Mouse (Mus musculus): Measurements from ENCODE around the gene Helb.
"Not testable (repeated sequence)": the region's sequence is repeated elsewhere in the genome, so short reads cannot be mapped to it uniquely, and the experiment has no call there.

Helb gene

DNA sequence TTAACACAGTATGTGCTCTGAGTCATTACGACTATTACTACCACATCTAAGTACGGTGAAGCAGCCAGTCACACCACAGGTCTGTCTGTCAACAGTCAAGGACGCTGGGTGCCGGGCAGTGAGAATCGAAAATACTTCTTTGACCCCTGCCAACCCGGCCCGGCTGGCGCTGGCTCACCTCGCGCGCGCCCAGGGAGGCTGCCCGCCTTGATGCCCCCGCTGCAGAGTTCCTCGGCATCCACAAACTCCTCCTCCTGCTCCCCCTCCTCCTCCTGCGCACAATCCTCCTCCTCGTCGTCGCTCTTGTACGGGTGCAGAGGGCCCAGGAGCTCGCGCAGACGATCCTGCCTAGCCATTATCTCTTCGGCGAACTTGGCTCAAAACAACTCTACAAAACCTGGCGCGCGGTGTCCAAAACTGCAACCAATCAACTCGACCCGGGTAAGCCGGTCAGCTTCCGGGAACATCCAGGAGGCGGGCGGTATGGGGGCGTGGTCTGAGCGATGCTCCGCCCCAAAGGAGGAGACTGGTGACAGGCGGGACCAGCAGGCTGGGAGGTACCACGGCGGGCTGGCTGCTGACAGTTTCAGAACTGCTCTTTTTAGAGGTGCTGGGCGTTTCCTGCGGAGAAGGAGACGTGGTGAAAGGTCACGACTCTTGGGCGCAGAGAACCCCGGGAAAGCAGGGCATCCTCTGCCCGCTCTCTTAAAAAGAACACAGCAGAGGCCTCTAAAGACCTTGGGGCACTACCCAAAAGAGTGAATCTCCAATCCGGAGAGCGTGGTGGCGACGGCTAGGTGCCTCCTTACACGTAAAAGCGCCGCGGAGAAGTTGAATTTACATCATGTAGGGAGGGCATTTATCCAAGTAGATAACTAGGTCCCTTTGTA is at the start of gene Helb:
Gene Helb, minus strand, starts transcription at position 481 of the 890 bp plus-strand sequence.
- DNase-seq (ENCODE audit: low spot score in 2 of 2): peak; percentile 91

DNA sequence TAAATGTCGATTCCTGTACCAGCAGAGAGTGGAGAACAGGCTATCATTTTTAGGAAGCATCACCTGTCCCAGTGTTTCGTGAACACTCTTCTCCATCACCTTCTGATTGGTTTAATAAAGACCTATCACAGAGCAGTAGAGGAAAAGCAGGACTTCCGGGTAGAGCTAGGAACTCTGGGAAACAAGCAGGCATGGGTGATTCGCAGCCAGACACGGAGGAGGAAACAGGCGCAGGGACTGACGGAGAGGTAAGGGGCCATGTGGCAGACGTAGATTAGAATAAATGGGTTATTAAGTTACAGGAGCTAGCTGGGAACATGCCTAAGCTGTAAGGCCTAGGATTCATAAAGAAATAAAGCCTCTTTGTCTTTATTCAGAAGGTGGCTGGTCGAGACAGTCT is 47.7 kb upstream of the Helb start:
- no peak for DNase-seq (ENCODE audit: low spot score in 2 of 2)

DNA sequence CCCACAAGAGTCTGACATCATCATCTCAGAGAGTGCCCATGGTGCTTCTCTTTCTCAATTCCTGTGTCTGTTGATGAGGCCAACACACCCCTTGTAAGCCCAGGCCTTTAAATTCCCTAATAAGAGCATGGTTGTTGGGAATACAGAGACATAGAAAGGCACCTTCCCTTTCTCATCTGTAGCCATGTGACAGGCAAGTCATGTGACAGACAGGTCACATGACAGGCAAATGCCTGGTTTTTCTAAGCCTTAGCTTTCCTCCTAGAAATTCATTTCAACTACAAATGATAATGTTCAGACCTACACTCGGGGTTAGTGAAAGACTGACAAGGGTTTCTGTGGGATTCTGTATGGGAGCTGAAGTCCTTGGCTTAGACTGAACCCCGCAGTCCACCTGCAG is 41.1 kb upstream of the Helb start:
- no peak for DNase-seq (ENCODE audit: low spot score in 2 of 2)

DNA sequence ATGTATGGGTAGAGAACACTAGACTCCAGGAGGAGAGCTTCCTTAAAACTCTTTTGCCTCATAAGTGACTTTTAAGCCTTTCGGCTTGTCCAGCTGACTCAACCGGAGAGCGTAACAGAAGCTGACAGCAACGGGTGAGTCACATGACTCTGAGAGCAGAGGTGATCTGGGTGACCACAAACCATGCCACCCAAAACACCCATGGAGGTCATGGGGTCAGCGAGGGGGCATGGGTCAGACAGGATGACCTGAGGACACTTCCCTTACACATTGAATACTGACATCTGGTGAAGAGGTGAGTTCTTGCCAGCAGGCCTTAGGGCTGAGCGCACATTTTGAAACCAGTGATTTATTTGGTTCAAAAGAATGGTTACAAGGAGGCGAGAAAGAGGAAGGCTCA is 38.9 kb upstream of the Helb start:
- DNase-seq (ENCODE audit: low spot score in 2 of 2): no peak

DNA sequence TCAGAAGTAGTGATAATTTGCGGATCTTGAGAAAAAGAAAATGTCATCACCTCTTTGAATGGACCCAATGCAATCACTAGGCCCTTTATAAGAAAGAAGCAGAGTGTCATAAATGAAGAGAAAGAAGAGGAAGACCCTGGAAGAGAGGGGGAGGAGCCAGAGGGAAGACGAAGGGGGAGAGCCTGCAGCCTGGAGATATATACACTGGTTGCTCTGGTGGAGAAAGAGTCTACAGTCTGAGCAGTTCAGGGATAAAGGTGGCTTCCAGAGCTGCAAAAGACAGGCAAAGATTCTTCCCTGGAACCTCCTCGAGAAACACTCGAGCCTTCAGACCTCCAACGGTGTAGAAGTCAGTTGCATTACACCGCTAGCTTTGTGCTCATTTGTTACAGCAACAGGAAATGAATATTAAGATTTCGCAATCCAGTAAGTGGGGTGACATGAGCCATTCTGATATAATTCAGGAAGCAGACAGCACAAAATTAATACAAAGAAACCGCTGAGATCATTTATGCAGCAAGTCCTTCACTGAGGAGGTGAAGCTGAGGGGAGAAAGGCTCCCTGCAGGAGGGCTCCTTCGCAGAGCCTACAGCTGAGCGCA is 28.2 kb upstream of the Helb start:
- DNase-seq (ENCODE audit: low spot score in 2 of 2): no peak

DNA sequence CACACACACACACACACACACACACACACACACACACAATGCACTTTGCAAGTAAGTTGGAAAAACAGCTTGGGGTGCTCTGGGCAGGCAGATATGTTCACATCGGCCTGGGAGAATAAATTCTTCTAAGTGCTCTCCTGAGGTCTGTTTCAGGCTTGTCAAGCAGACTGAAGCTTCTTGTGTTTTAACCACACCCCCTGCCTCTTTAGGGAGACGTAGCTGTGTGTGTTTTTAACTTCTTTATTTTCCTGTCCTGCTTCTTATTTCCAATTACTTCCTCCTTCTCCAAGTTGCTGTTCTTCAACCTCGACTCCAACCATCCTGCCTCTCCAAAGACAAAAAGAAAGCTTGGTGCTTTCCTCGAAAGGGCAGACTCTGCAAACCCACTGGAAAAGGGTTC is 27.4 kb upstream of the Helb start:
- DNase-seq (ENCODE audit: low spot score in 2 of 2): no peak

DNA sequence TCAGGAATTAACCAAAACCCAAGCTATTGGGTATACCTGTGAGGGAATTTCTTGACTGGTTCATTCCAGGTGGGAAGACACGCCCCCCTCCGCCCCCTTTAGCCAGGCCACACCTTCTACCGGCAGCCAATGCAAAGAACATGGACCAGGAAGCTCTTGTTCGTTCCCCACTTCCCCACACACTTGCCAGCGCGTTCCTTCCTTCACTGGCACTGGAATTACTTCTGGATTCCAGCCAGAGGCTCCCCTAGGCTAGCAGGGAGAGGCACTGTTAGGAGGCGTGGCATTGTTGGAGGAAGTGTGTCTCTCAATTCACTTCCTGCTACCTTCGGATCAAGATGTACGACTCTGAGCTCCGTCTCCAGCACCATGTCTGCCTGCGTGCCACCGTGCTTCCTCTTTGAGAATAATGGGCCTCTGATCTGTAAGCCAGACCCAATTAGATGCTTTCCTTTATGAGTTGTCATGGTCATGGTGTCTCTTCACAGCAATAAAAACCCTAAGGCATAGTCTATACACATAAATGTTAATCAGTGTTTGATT is 23.3 kb upstream of the Helb start:
- DNase-seq (ENCODE audit: low spot score in 2 of 2): no peak

DNA sequence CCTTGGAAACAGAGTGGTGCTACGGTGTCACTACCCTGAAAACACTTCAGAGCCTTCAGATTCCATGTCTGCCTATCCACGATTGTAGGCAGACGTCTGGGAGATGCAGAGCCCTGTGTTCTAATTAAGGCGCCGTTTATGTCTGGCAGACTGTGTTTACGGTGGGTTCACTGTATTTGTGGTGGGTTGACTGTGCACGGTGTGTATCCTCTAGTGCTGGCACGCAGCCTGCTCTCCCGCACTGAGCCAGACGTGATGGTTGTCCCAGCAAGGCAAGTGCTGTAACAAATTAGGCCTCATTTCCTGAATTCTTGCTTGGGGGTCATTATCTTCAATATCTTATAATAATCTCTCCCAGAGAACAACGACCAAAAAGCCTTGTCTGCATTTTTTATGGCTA is 20.9 kb upstream of the Helb start:
- DNase-seq (ENCODE audit: low spot score in 2 of 2): no peak

DNA sequence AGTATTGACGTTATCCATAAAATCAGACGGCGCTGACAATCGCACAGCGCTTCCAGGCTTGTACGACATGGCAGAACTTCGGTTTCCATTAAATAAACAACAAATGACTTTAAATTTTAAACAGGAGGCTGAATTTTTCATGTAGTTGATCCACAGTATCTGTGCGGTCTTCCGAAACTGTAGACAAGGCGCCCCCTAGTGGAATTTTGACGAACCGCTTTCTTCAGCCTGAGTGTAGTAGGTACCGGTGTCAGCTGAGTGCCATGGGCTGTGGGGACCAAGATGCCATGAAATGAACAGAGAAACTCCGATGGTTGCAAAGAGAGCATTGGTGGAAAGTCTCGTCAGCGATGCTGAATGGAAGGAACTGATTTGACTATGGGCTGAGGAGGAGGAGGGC is 17.8 kb upstream of the Helb start:
- DNase-seq (ENCODE audit: low spot score in 2 of 2): peak; percentile 8 to 41

DNA sequence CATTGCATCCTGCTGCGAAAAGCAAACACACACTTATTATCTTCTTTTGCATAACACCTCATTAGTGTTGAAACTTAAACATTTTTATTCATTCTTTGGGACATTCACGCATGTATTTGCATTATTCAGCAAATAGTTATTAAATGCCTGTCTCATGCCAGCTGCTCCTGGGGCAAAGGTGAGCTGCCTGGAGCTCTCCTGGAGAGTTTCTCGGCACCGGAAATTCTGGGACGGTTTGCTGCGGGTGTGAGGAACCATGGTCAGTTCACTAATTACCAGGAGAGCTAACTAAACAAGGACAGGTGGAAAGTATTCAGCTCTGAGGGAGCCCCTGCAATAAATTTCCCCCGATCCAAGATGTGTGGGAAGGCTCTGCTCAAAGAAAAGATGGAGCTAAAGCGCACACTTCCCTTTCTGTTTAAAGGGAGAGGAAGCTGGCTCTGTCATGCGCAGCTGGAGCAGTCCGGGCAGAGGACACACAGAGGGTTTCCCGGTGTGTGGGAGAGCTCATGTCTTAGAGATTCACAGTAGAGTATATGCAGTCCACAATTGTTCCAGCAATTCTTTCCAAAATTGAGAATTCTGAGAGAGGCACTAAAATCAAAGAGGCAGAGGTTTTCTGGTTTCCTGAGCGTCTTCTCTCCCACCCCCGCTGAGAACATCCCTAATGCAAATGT is 16.0 kb upstream of the Helb start:
- no peak for DNase-seq (ENCODE audit: low spot score in 2 of 2)

DNA sequence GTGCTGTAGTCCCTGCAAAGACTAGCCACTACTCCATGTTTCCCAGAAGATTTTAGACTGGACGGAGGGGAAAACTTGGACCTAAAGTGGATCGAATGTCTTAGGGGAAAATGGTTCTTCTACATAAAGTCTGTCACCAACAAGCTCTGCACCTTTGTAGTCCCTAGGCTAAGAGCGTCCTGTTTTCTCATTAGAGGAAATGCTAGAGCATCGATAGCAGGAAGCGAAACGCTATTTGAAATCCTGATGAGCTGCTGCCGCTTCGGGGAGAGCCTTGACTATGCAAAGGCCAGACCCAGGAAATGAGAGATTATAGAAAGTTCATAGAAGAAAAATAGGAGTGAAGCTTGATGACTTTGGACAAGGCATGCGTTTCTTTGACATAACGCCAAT is 12.7 kb upstream of the Helb start:
- no peak for DNase-seq (ENCODE audit: low spot score in 2 of 2)

DNA sequence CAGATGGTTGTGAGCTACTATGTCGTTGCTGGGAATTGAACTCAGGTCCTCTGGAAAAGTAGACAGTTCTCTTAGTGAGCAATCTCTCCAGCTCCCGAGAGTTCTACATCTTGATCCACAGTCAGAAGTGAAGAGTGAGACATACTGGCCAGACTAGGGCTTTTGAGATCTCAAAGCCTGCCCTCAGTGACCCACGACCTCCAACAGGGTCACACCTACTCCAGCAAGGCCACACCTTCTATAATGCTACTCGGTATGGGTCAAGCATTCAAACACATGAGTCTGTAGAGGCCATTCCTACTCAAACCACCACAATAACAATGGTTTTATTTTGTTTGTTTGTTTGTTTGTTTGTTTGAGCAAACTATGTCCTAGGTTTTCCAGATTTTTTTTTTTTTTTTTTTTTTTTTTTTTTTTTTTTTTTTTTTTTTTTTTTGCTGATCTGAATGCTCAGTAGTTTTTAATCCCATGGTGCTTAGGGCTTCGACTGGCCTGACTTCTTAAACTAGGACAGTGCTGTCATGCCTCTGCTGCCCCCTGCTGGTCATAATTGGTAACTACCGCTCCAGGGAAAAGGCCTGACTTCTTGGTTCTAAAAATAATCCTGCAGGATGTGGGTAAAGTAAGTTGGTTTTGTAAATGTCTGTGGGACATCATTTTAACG is 12.1 kb upstream of the Helb start:
- peak; percentile 63 to 64 for DNase-seq (ENCODE audit: low spot score in 2 of 2)

DNA sequence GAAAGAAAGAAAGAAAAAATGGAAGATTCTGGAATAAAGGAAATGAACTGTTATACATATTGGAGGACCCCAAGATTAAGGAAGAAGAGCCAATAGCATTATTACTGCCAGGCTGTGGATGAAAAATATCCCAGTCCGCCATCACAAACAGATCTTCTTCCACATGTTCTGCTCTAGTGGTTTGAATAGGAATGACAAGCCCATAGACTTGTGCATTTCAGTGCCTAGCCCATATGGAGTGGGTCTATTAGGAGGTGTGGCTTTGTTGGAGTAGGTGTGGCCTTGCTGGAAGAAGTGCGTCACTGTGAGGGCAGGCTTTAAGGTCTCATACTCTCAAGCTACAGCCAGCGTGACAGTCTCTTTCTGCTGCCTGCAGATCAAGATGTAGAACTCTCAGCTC is 10.9 kb upstream of the Helb start:
- no peak for DNase-seq (ENCODE audit: low spot score in 2 of 2)

DNA sequence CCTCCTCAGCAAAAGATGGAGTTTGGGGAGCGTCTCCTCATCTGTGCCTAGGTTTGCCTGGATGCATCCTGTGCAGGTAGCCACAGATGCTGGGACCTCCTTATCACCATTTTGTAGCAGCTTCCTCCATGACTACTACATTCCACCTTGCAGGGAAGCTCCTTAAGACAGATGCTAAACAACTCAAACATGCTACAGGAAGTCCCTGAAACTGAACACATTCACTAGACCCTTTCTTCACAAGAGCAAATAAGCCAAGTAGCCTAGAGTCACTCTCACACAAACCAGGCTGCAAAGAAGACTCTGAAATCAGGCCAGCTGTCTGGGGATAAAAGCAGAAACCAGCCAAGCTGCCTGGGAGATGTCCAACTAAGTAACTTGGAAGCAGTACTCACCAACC is 2.5 kb upstream of the Helb start:
- DNase-seq (ENCODE audit: low spot score in 2 of 2): no peak

DNA sequence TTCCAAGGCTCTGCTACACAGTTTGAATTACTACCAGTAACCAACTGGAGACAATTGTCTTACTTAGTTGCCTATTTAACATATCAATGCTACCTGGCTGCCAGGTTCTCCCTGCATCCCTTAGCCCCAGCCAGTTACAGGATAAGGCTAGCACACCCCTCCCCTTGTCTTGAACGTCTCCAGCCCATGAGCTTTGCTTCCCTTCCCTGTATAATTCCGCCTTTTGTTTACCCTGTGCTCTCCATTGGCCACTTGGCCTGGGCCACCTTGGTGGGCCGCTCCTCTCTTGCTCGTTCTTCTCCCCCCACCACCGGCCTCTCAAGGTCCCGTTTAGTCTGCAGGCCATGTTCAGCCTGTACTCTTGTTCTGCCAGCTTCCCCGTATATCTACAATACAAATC is 1.7 kb upstream of the Helb start:
- DNase-seq (ENCODE audit: low spot score in 2 of 2): no peak

DNA sequence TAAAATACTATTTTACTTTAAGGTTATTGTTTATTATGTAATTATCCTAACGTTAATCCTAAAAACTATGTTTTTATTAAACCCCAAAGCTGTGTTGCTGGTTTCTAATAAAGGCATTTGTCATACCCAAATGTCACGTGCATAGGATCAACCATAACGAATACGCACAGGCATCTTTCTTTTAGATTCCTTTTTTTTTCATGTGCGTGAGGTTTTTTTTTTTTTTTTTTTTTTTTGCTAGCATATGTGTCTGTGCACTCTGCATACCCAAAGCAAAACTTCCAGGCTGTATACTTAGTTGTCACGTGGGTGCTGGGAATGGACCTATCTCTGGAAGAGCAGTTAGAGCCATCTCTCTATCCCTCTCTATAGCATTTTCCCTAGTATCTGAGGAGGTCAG is 1.2 kb upstream of the Helb start:
- DNase-seq (ENCODE audit: low spot score in 2 of 2): no peak

DNA sequence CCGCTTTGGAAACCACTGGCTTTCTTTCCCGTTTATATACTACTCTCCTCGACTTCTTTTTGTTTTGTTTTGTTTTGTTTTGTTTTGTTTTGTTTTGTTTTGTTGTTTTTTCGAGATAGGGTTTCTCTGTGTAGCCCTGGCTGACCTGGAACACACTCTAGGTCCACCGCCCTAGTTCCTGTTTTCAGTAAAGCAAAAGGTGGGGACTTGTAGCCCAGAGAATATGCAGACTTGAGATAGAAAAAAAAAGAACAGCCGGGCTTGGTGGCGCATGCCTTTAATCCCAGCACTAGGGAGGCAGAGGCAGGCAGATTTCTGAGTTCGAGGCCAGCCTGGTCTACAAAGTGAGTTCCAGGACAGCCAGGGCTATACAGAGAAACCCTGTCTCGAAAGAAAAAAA is 695 bp upstream of the Helb start:
- DNase-seq (ENCODE audit: low spot score in 2 of 2): not testable (repeated sequence)

DNA sequence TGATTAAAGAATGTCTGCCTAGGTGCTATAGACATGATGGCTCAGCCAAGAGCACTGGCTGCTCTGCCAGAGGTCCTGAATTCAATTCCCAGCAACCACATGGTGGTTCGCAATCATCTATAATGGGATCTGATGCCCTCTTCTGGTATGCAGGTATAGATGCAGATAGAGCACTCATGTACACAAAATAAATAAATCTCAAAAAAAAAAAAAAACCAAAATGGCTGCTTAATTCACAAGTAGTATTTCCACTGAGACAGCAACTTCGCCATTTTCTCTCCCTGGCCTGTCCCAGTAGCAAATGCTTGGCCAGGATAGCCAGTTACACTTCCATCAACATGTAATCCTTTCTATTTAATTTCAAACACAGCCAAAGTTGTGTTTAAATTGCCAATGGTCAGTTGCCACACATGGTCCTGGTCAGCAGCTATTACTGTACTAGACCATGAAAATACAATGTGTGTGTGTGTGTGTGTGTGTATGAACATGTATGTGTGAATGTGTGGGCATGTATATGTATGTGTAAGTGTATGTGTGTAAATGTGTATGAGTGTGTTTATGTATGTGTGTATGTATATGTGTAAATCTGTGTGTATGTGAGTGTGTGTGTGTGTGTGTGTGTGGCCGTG is 982 bp downstream of the Helb start:
- DNase-seq (ENCODE audit: low spot score in 2 of 2): no peak

DNA sequence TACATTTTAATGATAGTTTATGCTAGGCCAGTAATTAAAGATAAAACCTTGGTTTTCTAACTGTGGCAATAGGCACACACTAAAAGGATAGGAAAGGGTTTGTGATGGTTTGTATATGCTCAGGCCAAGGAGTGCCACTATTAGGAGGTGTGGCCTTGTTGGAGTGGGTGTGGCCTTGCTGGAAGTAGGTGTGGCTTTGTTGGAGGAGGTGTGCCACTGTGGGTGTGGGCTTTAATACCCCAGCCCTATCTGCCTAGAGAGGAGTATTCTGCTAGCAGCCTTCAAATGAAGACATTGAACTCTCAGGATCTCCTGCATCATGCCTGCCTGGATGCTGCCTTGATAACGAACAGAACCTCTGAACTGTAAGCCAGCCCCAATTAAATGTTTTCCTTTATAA is 12.0 kb downstream of the Helb start:
- no peak for DNase-seq (ENCODE audit: low spot score in 2 of 2)

DNA sequence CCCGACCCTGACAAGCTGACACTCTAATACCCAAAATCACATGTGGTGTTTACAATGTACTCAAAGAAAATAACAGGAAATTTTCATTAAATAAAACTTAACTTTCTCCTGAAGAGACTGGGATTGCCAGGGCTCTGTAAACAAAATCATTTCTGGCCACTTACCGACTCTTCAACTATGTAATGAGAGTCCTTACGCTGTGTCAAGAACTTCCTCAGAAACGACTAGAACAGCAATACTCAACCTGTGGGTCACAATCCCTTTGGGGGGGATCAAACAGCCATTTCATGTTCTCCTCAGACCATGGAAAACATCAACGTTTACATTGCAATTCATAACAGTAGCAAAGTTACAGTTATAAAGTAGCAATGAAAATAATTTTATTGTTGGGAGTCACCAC is 15.2 kb downstream of the Helb start:
- DNase-seq (ENCODE audit: low spot score in 2 of 2): no peak

DNA sequence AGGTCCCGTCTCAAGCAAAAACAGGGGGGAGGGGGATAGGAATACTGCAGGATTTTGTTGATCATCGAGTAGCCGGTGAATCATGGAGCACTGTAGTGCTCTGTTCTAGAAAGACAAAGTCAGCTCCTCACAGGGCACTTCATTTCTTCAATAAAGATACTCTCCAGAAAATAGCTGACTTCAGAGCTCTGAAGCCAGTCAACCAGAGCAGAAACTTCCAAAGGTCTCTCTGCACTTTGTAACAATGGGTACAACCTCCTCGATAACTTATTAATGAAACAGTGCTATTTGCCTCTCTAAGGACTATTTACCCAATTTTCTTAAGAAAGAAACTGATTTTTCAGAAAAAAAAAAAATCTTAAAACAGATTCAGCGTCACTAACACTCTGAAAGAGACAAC is 17.1 kb downstream of the Helb start:
- no peak for DNase-seq (ENCODE audit: low spot score in 2 of 2)

DNA sequence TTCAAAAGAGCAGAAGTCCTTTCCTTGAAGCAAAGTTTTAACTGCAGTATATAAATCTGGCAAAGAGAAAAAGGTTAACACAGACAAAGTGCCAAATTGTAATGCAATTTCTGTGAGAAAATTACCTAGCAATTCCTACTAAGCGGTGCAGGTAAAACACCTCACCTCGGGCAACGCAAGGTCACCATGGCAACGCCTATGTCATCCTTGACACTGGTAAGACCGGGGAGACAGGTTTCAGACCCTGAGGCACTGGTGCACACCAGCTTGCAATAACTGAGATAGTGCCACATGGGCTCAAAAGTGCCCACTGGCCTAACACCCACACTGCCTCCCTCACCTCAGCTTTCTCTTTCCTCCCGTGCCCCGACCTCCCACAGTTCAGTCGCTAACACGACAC is 17.7 kb downstream of the Helb start:
- no peak for DNase-seq (ENCODE audit: low spot score in 2 of 2)
